Mouse (Mus musculus) frontal cortex, postnatal 10 days (tissue): ENCODE results near the gene Creb3l4.
"Not testable (repeated sequence)": the region's sequence is repeated elsewhere in the genome, so short reads cannot be mapped to it uniquely, and the experiment has no call there.

Experiments used
- DNase-seq, 2 experiments: peaks; one replicate each; pipeline ENCODE4 v3.0.0; 2022; ENCODE audit warnings: low spot score in 2 of 2, mixed read lengths in 1 of 2

The Creb3l4 gene

DNA sequence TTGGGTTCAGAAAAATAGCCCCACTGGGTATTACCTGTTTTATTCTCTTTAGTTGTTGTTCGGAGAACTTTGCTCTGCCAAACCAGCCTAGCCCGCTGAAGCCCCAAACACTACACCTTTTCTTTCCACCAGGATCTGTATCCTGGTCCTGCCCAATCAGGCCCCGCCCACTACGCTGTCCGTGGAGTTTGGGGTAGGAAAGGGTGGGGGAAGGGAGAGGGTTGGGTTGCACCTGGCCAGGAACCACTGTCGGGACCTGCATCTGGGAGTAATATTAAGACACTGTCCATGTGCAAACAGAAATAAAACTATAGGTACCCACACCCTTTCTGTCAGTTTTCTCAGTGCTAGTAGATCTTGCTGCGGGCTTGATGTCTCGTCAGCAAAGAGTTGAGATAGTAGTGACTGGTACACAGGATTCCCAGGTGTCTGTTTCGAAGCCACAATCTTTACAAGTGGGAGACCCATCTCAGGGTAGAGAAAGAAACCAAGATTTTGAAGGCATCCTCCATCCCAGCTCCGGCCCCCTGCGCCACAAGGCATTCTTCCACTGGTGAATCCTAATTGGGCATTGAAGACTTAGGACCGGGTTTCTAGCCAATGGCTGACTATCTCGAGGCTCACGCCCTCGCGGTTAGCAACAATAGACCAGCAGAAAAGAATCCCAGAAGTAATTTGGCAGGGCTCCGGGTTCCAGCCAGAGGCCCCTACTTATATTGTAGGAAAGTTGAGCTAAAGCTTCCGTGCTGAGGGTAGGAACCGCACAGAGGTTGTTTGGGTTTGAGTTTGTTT is at the start of gene Creb3l4:
Gene Creb3l4 (minus strand): TSS at position 529 of the 792 bp plus-strand sequence.
- no peak for DNase-seq

DNA sequence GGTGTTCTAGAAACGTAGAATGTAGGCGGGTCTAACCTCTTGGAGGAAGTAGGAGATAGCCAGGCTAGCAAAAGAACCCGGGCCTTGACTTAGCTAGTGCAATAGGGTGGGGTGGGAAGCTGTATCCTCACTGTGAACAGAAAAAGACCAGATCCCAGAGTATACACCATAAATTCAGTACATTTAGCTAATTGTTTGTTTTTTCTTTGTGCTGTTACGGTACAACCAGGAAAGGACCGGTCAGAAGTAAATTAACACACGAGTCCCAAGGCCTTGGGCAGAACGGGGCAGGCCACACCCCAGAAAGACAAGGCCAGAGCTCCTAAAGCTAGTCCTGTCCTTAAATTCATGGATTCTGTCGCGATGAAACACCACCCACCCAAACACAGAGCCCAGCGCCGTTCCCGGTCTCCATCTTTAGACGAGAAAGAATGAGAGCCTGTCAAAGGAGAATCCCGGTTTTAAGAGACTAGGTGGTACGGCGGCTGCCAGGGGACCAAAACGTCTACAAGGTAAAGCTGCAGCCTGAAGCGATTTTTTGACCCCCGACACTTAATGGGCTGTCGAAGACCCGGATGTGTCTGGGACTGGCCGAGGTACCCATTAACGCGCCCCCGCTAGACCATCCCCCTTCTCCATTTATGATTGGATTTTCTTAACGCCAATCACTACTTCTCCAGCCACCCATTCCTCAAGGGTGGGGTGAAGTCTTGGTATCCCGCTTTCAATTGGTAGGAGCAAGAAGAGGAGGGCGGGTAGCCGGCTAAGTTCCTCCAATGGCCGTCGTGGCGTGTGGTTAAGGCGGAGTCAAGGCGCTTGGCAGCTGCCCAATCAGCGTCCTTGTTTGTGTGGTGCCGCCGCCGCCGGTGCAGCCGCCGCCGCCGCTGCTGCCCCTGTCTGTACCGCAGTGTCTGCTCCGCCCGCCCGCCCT is 49.3 kb upstream of the Creb3l4 start, which contains the start of gene Gatad2b:
Gene Gatad2b (plus strand): TSS at position 834 of the 931 bp plus-strand sequence.
- peak; percentile 97 to 99 for DNase-seq

DNA sequence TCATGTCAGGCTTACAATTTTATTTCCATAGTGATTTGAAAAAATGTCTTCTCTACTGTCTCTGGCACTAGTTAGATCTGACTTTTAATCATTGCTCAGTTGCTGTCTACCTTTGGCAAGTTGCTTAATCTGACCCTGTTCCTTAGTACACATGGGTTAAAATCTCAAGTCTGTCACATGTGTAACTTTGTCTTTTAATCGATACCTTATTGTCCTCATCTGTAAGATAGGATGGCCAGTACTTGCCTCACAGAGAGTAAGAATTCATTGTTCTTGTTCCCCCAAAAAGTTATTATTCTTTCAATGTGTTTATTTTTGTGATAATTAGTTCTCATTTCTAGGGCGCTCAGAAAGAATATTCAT is 48.7 kb upstream of the Creb3l4 start:
- DNase-seq: no peak

DNA sequence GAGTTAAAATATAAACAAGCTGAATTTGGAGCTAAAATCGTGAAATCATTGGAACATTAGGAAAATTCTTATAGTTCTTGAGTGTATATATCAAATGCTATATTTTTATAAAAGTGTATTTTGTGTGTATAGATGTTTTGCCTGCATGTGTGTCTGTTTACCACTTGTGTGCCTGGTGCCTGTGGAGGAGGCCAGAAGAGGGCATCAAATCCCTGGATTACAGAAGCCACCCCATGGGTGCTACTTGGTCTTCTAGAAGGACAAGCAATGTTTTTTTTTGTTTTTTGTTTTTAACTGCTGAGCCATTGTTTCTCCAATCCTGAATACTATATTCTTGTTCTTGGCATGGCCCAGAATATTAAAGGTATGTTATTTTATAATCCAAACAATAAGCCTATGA is 47.3 kb upstream of the Creb3l4 start:
- no peak for DNase-seq

DNA sequence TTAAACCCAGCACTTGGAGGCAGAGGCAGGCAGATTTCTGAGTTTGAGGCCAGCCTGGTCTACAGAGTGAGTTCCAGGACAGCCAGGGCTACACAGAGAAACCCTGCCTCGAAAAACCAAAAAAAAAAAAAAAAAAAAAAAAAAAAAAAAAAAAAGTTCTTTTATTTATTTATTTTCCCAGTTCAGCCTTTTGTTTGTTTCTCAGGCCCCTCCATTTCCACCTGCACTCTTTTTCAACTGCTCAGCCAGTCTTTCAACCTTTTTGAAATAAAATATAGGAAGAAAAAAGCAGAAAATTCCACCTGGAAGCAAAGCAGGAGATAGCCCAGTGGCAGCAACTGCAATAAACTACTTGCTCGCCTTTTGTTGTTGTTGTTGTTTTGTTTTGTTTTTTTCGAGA is 46.1 kb upstream of the Creb3l4 start:
- not testable (repeated sequence) for DNase-seq

DNA sequence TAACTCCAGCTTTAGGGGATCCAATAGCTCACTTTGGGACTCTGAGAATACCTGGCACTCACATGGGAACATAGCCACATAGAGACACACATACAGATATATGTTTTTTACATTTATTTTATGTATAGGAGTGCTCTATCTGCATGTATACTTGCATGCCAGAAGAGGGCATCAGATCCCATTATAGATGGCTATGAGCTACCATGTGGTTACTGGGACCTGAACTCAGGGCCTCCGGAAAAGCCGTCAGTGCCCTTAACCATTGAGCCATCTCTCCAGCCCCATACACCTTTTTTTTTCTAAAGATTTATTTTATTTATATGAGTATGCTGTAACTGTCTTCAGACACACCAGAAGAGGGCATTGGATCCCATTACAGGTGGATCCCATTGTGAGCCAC is 40.8 kb upstream of the Creb3l4 start:
- DNase-seq: no peak

DNA sequence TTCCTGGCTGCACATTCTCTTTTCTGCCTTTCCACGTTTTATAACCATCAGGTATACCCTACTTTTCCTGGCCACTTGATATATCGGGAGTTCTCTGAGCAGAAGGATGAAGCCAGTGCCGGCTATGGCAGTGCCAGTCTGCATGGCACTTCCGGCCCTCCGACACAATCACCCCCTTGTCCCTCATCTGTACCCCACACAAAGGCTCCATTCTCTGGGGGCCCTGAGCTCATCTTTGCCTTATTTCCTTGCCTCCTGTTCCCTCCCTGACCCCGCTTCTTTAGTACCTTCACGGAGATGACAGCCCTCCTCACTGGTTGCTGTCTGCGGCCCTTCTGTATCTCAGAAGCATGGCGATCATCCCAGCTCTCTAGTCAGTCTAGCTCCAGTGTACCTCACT is 37.4 kb upstream of the Creb3l4 start:
- no peak for DNase-seq

DNA sequence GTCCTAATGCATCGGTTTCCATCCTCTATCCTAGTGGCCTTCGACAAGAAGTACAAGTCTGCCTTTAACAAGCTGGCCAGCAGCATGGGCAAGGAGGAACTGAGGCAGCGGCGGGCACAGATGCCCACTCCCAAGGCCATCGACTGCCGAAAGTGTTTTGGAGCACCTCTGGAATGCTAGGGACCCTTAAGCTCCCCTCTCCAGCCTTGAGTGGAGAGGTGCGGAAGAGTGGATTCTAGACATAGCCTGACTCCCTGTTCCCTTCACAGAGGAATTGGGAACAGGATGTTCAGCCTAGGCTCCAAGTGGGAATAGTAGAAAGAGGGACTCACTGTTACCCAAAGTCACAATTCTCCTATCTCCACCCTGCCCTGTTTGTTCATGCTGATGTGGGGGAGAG is 36.4 kb upstream of the Creb3l4 start:
- DNase-seq: no peak

DNA sequence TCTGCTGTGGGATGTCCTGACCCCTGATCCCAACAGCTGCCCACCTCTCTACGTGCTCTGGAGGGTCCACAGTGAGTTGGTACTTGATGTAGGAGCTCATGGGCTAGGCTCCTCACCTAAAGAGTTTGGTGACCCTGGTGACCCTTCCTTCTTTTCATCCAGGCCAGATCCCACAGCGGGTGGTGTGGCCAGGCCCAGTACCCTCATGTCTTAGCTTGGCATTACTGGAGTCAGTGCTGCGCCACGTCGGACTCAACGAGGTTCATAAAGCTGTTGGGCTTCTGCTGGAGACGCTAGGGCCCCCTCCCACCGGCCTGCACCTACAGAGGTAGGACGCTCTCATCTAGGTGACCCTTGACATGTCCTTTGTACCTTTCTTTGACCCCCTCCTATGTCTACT is 35.9 kb upstream of the Creb3l4 start:
- no peak for DNase-seq

DNA sequence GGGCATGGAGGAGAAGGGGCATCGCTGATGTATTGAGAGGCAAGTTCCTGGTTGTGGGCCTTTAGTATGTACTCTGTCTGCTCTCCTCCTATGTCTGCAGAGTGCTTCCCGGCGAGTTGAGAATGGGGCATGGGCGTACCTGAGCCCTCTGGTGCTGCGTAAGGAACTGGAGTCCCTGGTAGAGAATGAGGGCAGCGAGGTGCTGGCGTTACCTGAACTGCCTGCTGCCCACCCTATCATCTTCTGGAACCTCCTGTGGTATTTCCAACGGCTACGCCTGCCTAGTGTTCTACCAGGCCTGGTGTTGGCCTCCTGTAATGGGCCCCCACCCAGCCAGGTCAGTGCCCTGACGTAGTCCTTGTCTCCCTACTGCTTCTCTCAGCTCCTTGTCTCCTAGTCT is 34.9 kb upstream of the Creb3l4 start:
- no peak for DNase-seq

DNA sequence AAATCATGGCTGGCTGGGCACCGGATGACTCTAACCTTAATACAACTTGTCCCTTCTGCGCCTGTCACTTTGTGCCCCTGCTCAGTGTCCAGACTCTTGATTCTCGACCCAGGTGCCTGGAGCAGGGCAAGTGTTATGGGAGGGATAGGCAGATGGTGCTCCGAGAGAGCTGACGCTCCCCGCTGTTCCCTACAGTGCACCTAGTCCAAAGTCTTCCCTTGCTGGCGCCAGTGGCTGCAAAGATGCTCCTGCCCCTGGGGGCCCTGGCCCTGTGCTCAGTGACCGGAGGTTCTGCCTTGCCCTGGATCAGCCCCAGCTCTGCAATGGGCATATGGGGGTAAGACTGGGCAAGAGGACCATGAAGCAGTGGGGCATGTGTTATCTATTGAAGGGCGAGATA is 34.5 kb upstream of the Creb3l4 start:
- no peak for DNase-seq

DNA sequence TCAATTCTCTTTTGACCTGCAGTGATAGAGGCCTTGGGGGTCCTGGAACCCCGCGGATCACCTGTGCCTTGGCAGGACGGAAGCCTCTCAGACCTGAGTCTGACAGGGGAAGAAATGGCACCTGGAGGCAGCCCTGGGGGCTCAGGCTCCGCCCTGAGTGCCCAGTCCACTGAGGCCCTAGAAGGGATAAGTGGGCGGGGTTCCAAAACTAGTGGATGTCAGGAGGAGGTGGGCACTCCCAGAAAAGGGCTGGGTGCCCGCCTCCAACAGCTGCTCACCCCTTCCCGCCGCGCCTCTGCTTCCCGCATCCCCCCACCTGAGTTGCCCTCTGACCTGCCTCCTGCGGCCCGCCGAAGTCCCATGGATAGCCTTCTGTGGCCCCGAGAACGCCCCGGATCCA is 33.5 kb upstream of the Creb3l4 start:
- no peak for DNase-seq

DNA sequence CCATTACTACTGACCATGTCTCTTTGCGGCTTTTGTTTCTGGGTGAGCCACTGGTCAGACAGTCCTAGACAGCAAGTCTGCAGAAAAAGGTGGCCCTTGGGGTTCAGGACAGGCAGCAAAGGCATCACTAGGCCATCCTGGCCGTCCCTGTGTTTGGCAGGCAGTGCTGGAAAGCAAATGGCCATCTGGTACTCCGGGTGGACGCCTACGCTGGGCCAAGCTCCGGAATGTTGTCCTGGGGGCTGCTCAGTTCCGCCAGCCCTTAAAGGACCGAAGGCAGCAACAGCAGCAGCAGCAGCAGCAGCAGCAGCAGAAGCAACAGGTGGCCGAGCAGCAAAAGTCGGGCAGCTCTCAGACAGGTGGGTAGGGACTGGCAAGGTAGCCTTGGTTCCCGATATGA is 32.0 kb upstream of the Creb3l4 start:
- DNase-seq: no peak

DNA sequence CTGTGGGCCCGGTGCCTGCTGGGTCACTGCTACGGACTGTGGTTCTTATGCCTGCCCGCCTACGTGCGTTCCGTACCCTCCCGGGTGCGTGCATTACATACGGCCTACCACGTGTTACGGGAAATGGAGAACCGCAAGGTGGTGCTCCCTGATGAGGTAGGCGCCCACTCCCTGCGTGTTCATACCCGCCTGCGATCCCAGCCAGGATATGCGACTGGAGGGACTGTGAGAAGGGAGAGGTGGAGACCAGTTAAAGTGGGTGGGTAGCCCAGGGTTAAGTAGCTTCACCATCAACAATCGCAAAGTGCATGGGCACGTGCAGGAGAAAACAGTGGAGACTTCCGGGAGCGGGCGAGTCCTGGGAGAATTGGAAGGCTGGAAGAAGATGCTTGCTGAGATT is 30.5 kb upstream of the Creb3l4 start:
- DNase-seq: no peak

DNA sequence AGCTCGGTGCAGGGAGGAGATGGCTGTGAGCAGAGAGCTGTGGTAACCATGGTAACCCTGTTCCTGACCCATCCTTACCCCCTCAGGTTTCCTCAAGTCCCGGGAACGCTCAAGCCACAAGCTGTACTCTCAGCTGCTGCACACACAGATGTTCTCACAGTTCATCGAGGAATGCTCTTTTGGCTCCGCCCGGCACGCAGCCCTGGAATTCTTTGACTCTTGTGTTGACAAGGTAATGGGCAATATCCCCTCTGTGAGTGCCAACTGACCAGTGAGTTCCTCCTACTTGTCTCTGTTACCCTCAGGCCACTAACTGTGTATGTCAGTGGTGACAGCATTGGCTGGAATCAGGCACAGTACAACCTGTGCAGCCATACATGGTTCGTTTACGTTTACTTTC is 28.9 kb upstream of the Creb3l4 start:
- no peak for DNase-seq

DNA sequence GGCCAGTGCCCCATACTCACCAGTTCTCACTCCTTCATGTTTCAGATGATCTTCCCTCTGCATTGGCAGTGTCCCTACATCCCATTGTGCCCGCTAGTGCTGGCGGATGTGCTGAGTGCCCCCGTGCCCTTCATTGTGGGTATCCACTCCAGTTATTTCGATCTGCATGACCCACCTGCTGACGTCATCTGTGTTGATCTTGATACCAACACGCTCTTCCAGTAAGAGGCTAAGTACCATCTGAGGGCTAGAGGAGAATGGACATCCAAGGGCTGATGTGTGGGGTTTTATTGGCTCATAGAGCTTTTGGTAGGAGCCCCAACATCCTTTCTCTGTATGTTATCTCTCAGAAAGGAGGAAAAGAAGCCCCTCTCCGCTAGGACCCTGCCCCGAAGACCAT is 27.5 kb upstream of the Creb3l4 start:
- no peak for DNase-seq

DNA sequence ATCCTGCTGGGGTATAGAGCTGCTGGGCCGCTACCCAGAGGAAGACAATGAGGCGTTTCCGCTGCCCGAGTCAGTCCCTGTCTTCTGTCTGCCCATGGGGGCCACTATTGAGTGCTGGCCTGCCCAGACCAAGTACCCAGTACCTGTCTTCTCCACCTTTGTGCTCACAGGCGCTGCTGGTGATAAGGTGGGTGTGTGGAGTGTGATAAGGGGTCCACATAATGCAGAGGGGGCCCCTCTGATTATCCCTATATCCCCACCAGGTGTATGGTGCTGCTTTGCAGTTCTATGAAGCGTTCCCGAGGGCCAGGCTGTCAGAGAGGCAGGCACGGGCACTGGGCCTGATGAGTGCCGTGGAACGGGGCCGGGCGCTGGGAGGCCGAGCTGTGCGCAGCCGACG is 25.7 kb upstream of the Creb3l4 start:
- DNase-seq: no peak

DNA sequence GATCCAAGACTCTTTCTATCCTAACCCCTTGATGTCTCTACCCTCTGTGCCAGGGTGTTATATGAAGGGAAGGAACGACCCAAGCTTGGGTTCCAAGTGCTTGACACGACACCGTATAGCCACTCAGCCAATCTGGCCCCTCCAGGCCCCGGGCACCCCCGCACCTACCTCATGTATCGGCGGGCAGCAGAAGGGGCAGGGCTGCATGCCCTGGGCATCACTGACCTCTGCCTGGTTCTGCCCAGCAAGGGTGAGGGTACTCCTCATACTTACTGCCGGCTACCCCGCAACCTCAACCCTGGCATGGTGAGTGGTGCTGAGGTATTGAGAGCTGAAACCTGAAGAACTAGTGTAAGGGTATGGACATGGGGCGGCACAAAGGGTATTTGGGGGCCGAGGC is 24.9 kb upstream of the Creb3l4 start:
- DNase-seq: no peak

DNA sequence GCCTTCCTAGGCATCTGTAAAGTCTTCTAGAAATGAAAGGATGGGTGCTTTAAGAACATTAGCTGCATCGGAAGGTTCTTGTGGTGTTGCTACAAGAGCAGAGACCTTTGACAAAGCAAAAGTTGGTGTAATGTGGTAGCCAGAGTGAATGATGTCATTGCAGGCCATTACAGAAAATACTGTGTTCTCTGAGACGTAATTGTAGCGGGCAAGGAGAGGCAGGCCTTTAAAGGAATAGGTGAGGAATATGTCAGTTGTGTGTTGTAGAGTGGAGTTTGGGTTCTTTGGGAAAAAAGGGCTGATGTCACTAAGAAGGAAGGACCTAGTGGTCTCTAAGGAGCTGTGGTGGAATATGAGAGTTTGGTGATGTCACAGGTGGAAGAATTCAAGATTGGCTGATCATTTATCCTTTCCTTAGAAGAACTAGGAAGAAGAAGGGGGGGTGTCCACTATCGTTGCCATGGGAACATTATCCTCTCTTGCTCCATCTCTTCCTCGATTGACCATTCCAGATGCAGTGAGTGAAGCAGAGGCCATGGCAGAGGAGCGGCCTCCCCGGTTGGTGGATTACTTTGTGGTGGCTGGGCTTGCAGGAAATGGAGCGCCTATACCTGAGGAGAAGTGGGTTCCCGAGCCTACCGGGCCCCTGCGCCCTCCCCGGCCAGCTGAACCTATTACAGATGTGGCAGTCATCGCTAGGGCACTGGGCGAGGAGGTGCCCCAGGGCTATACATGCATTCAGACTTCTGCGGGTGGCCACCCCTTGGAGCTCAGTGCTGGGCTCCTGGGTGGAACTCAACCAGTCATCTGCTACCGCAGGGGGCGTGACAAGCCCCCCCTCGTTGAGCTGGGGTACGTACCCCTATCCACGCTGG is 23.8 kb upstream of the Creb3l4 start:
- no peak for DNase-seq

DNA sequence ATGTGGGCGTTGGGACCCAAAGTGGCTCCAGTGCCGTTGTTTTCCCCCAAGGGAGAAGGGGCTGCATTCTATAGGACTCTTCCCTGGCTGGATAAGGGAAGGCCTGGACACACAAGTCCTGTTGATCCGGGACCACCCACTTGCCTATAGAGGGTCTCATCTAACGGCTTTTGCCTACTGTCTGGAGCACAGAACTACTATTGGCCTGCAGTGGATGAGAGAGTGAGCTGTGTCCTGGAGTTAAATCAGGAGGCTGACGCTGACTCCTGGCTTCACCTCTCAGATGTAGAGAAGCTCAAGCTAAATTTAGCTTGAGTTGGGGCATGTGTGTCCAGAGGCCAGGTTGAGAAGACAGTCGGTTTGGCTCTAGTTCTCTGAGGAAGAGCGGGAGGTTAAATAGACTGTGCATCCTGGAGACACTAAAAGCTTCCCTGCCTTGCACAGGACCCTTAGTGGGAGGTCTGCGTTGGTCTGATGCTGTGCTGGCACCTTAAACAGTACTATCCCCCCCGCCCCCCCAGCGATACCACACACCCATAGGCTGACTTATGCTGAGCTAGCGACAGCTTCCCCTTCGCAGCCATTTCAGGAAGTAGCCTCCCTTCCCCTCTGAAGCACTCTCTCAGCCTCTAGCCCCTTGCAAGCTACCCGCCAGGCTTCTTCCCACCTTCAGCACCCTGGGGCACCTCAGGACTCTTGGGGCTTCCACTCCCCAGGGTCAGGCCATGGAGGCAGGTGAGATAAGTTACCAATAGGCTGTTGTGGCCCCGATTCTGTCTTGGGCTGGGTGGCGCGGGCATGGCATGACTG is 22.8 kb upstream of the Creb3l4 start:
- DNase-seq: no peak
